Mouse (Mus musculus): ENCODE results near the gene Pnkd. TPM values are rescaled to one million over a fixed set of nuclear protein-coding genes. Genes with fewer than 3 reads are reported as not detected.
"Not testable (repeated sequence)": the region's sequence is repeated elsewhere in the genome, so short reads cannot be mapped to it uniquely, and the experiment has no call there.

The Pnkd gene
- total RNA-seq, 2 experiments from 2014 or later: 68.2 to 83.0 TPM

DNA sequence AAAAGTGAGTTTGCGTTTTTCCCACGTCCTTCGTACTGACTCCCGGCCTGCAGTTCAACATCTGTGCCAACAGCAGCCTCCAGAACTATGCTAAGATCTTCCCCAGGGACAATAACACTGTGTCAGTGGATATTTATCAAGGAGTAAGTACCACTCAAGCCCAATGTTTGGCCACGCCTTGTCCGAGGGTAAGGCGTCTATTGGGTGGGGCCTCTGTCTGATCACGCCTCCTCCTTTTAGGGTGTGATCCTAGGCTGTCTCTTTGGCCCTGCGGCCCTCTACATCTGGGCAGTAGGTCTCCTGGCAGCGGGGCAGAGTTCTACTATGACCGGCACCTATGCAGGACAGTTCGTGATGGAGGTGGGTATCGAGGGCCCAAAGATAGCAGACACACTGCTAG is 98.7 kb downstream of the Pnkd start:
- no peak for DNase-seq (ENCODE audit: low spot score in 2 of 2)

DNA sequence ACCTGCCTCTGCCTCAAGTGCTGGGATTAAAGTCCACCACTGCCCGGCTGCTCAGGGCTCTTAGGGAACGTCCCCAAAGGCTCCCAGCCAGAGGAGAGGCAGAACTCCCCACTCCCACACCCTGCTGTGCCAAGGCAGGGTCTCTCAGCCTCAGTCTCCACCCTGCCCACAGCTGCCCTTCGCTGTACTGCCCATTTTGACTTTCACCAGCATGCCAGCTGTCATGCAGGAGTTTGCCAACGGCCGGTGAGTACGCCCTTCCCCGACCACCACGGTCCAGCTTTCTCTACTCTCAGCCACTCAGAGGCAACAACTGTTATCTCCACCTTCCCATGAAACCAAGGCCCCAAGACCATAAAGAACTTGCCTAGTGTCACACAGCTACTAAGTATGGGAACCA is 99.8 kb downstream of the Pnkd start:
- DNase-seq (ENCODE audit: low spot score in 2 of 2): no peak

DNA sequence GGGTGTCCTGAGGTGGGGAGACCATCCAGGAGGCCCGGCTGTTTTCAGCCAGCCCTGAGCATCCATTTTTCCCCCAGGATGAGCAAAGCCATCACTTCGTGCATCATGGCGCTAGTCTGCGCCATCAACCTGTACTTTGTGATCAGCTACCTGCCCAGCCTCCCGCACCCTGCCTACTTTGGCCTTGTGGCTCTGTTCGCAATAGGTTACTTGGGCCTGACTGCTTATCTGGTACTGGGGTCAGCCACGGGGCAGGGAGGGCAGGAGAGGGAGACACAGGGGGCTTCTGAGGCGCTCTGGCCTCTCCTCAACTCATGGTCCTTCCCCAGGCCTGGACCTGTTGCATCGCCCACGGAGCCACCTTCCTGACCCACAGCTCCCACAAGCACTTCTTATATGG is 100.3 kb downstream of the Pnkd start:
- DNase-seq (ENCODE audit: low spot score in 2 of 2): no peak

DNA sequence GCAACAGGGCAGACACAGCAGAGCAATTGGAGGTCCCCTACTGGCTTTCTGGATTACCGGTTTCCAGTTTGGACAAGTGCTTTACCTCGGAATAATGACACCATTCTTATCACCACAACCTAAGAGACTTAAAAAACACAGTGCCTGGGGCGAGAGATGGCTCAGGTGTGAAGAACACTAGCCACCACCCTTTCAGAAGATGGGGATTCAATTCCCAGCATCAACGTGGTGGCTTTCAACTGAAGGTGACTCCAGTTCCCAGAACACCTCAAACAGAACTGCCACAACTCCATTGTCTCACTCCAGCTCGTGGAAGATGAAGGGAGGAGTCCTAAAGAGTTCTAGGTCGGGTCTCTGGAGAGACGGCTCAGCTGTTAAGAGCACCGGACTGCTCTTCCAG is 100.8 kb downstream of the Pnkd start:
- DNase-seq (ENCODE audit: low spot score in 2 of 2): no peak

DNA sequence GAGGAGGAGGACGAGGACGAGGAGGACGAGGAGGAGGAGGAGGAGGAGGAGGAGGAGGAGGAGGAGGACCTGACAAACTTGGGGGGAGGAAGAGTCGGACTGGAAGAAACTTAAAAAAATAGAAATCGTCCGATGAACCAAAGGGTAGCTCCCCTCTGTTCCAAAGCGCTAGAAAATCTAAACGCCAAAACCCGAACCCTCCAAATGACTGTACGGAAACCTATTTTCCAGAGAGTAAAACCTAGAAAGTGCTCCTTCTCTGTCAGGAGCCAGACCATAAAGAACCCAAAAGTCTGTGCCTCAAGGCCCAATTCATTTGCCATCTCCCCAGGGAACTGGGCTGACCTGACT is 101.6 kb downstream of the Pnkd start:
- no peak for DNase-seq (ENCODE audit: low spot score in 2 of 2)

DNA sequence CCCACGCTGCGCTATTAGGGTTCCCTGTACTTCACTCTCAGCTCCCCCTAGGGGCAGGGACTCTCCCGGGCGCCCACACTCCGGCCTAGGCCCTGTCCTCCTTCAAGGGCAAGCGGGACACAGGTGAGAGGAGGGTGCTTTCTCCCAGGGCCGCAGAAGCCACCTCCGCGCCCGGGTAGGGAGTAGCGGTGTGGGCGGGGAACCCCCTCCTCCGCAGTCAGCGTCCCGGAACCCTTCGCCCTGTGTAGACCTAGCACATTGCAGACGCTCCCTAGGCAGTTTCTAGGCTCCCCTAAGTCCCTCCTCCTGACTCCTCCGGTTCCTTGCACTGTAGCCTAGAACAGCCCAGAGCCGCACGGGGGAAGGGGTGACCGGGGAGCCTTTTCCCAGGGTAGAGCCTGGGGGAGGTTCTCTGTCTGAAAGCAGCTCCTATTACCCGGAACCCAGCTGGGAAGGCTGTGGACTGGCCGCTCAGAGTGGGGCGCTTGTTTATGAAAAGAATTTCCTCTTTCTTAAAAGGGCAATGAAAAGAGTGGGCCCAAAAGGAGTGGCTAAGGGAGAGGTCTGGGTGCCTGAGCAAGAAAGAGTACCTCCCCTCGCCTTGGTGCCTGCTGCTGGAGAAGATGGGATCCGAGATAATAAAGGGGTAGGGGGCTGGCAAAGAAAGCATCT is 102.1 kb downstream of the Pnkd start:
- DNase-seq (ENCODE audit: low spot score in 2 of 2): peak; percentile 93 to 94

DNA sequence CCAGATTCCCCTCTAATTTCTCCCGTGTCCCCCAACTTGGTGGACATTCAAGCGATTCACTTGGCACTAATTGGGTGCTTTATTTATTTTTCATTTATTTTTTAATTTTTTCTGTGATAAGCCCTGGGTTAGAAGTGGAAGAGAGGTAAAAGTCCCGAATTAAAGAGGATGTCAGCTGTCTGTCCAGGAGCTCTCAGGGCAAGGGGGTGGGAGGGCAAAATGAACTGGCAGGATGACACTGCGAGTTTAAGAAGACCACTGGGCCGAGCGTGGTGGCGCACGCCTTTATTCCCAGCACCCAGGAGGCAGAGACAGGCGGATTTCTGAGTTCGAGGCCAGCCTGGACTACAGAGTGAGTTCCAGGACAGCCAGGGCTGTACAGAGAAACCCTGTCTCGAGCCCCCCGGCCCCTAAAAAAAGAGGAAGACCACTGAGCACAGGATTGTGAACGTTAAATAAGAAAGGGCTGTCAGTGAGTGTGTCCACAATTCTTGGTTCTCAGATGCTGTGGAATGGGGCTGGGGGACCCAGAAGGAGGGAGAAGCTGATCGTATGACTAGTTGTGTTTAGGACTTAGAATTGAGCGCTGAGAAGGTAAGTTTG is 102.8 kb downstream of the Pnkd start:
- no peak for DNase-seq (ENCODE audit: low spot score in 2 of 2)

DNA sequence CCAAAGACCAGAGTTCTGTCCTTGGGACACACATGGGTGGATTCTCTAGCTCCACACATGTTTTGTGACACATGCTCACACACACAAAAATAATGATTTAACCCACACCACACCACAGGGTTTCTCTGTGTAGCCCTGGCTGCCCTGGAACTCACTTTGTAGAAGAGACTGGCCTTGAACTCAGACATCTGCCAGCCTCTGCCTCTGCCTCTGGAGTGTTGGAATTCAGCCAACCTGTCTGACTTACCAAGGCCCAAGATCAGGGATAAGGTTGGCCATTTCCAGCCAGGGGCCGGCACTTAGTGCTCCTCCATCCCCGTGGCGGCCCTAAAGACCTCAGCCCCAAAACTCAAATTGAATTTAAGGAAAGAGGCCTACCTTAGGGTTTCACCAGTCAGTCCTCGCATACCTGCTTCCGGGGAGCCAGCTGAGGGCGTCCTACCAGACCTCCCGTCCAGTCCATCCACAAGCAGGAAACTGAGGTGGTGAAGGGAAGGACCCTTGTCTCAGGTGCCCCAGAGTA is 103.7 kb downstream of the Pnkd start:
- DNase-seq (ENCODE audit: low spot score in 2 of 2): peak in 1 of 2 experiments; percentile 33

DNA sequence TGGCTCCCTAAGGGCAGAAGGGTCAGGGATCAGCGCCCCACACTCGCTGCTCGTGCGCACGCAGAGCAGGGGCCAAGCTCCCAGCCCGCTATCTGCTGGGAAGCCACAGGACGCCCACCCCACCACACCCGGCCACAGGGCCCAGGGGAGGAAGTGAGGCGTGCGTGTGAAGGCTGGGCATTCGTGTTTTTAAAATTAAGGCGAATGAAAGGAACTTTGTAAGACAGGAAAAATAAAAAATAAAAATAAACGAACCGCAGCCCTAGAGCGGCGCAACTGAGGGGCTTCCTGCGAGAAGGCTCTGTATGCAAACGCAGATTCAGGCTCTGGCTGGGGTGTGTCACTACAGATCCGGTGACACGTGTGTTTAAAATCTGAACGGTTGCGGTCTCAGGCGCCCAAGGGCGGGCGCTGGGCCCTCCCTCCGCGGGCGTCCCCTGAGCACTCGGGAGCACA is 105.1 kb downstream of the Pnkd start:
- DNase-seq (ENCODE audit: low spot score in 2 of 2): peak in 1 of 2 experiments; percentile 35

DNA sequence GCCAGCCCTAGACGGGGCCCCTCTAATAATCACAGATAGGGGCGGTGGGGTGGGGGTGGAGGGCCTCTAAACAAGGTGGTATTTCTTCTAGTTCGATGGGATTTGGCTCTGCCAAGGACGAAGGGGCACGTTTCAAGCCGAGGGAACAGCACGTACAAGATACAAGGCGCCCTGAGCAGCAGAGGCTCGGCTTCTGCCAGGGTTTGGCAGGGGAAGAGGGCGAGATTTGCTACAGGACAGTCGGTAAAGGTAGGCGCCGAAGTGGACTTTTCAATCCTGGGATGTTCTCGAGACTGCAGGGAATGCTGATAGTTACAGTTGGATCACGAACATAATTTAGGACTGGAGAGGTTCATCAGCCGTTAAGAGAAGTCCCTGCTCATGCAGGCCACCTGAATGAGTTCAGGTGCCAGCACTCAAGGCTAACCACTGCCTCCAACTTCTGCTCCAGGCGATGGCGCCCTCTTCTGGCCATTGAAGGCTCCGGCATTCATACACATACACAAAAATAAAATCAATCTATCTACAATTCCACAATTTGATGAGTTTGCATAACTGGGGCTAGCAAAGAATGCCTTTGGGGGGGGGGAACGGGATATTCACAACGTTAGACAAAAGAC is 105.7 kb downstream of the Pnkd start:
- peak; percentile 65 to 70 for DNase-seq (ENCODE audit: low spot score in 2 of 2)

DNA sequence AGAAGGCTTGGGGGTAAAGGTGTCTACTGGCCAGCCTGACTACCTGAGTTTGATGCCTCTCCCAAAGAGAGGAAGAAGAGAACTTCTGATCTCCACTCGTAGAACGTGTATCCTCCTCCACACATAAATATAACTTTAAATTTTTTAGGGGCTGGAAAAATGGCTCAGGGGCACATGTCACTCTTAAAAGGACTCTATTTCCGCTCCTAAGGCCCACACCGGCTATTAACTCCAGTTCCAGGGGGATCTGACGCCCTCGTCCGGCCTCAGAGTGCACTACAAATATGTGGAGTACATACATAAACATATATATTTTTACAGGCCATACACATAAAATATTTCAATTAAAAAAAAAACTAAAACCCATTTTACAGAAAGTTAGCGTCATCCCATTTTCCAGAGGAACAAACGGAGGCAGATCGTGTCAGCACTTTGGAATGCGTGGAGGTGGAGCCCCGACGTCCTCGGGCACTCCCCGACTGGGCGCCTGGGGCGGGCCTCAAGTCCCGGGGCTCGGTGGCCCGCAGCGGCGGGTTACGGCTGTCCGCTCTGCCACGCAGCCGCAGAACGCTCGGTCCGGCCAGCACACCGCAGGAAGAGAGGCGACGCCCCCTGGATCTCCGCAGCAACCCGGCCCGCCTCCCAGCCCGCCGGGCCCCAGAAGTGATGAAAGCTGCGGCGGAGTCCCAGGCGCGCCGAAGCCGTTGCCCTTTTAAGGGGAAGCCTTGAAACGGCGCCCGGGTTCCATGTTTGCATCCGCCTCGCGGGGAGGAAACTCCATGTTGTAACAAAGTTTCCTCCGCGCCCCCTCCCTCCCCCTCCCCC is 106.4 kb downstream of the Pnkd start, which contains the start of gene Ctdsp1:
Gene Ctdsp1 (plus strand): TSS at position 586 of the 825 bp plus-strand sequence.
- peak; percentile 94 to 95 for DNase-seq (ENCODE audit: low spot score in 2 of 2)

DNA sequence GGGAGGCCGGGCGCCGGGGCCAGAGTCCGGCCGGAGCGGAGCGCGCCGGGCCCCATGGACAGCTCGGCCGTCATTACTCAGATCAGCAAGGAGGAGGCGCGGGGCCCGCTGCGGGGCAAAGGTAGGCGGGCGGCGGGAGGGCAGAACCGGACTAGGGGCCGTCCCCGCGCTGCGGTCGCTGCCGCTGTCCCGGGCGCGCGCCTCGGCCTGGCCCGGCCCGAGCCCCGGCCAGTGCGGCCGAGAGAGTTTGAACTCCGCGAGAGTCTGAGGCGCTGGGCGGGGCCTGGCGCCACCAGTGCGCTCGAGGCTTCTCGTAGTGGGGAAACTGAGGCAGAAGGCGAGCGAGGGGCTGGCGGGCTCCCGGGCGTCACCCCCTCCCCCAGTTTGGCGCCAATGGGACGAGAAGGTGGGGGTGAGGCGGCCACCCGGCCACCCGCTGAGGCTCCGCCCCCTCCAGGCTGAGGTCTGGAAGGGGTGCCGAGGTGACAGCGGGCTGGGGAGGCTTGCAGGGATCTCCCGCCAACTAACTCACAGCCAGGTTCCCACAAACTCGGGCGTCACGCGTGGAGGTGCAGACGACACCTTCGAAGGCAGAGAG is 107.2 kb downstream of the Pnkd start:
- DNase-seq (ENCODE audit: low spot score in 2 of 2): peak; percentile 77 to 81

DNA sequence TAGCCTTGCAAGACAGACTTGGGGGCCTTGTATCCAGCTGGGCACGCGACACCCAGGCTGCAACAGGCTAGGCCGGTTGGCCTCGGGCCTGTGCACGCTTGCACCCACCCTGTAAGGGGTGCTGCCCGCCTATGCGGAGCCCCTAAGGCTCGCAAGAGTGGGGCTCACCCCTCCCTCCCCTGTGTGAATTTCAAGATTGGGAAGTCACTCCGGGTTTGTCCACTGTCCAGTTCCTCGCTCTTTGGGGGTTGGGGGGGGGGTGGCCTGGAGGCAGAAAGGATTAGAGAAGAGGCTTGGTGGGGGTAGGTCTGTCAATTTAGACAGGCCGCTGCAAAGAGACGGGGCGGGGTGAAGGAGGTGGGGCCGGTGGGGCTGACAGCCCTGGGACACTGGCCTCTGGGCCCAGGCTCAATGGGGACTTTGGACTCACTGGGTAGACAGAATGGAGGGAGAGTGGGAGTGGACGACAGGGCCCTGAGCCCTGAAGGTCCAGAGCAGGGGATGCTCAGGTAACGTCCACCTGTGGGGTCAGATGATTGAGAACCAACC is 107.8 kb downstream of the Pnkd start:
- DNase-seq (ENCODE audit: low spot score in 2 of 2): peak in 1 of 2 experiments; percentile 29

DNA sequence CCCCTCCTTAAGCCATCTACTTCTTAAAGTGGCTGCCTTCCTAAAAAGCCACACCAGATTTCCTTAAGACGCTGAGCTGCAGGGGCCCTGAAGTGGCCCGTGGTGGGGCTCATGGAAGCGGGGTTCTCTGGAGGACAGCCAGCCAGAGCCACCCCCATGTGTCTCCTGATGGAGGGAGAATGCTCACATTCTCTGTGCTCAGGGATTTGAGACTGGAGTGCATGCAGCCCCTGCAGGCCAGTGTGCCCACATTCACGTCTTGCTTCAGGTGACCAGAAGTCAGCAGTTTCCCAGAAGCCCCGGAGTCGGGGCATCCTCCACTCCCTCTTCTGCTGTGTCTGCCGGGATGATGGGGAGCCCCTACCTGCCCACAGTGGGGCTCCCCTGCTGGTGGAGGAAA is 108.3 kb downstream of the Pnkd start:
- peak in 1 of 2 experiments; percentile 25 for DNase-seq (ENCODE audit: low spot score in 2 of 2)

DNA sequence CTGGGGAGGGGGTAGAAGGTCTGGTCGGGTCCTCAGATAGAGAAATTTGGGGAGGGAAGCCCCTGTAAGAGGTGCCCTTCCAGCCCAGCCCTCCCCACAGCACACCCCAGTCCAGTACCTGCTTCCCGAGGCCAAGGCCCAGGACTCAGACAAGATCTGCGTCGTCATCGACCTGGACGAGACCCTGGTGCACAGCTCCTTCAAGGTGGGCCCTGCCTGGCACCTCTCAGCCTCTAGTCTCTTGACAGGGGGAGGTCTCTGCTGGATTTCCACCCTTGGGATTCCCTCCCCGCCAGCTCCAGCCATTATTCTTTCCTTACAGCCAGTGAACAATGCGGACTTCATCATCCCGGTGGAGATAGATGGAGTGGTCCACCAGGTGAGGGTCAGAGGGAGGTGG is 109.0 kb downstream of the Pnkd start:
- peak in 1 of 2 experiments; percentile 20 for DNase-seq (ENCODE audit: low spot score in 2 of 2)

DNA sequence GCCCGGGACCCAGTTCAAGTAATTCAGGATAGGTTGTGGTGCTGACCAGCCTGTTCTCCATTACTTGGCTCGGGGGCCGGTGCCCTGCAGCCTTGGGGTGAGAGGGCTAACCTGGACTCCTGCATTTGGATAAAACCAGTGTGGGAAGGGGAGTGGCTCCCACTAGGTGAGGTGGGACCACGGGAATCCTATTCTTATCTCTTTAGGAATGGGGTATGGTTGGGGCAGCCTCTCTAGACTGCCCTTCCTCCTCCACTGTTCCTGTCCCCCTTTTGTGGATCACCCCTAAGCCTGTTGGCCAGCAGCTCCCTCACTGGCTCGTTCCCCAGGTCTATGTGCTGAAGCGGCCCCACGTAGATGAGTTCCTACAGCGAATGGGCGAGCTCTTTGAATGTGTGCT is 109.6 kb downstream of the Pnkd start:
- peak in 1 of 2 experiments; percentile 22 for DNase-seq (ENCODE audit: low spot score in 2 of 2)

DNA sequence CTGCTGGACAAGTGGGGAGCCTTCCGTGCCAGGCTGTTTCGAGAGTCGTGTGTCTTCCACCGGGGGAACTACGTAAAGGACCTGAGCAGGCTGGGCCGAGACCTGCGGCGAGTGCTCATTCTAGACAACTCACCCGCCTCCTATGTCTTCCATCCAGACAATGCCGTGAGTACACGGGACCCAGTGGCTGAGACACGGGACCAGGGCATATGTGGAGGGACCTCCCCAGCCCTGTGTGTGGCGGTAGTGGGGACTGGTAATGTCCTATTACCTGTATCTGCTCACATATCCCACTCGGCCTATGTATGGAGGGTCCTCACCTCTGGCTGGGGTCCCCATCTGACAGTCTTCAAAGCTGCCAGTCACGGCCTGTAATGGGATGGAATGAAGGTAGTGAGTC is 110.1 kb downstream of the Pnkd start:
- peak in 1 of 2 experiments; percentile 19 for DNase-seq (ENCODE audit: low spot score in 2 of 2)

DNA sequence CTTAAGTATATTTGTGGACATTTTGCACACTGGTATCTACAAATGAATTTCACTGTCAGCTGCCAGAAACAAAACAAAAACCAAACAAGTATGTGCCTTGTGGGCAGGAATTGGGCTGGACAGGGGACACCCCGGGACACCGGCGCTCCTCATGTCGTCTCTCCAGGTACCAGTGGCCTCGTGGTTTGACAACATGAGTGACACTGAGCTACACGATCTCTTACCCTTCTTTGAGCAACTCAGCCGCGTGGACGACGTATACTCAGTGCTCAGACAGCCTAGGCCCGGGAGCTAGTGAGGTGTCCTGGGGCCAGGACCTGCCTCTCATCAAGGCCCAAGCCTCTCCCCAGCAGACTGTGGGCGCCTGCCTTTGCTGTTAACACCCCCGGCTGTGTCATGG is 110.6 kb downstream of the Pnkd start:
- DNase-seq (ENCODE audit: low spot score in 2 of 2): peak in 1 of 2 experiments; percentile 23

DNA sequence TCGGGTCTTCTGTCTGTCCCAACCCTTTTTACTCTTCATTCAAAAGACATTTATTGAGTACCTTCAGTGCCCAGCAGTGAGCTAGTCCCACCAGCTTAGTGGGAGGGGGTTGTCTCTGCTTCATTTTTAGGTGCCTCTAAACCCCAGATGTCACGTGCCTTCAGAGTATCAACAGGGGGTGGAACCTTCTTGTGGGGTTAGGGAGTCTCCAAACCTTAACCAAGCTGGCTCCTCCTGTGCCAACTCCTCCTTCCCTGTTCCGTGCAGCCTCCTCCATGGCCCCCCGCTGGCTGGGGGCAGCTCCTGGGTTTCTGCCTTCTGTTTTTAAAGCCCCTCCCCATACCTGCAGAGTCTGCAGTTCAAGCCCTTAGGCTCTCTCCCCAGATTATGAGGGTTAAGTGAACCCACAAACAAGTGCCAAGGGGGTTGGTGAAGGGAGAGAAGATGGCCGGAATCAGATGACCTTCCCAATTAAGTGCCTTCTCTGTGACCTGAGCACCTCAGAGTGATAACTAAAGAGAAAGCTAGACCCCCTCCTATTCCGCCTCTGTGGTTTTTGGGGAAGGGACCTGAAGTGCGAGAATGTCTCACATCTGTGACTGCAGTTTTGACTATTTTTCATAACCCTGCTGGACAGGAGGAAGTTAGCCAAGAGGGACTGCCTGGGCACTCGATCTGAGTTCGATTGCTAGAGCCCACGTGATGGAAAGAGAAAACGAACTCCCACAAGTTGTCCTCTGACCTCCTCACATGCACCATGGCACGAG is 111.9 kb downstream of the Pnkd start:
- not testable (repeated sequence) for DNase-seq (ENCODE audit: low spot score in 2 of 2)

Data from adrenal gland, adult 18-20 months (tissue).